Mouse (Mus musculus) hindbrain, postnatal 0 days (tissue): ENCODE measurements at regions not wholly inside any gene's neighbourhood (a gene's known extent, or its start where the extent isn't known, plus 50 kb on each side); places are given as distances from the start of the nearest gene placed in this dataset.

Experiments used
- ATAC-seq: fragments of 200-750 bp; cut with Nextera tagmentation; 2 replicates; pipeline ENCODE4 v1.8.0; 2017; ENCODE audit warnings: mild to moderate bottlenecking, moderate TSS enrichment, moderate library complexity
- DNase-seq: peaks from one replicate; pipeline ENCODE4 v3.0.0-alpha.2; 2015; ENCODE audit warnings: low spot score
- H3K27ac ChIP-seq: fragments of 300-500 bp; sonication (generic); 2 replicates; pipeline ENCODE4 v1.5.1; 2014; ENCODE audit warnings: mild to moderate bottlenecking
- H3K27me3 ChIP-seq: fragments of 300-500 bp; sonication (generic); 2 replicates; pipeline ENCODE4 v1.6.1; 2014; ENCODE audit warnings: low read length, mixed read lengths; ENCODE audit not compliant: insufficient read depth
- H3K36me3 ChIP-seq: fragments of 300-500 bp; sonication (generic); 2 replicates; pipeline ENCODE4 v1.6.1; 2014; ENCODE audit warnings: low read length, mixed read lengths; ENCODE audit not compliant: insufficient read depth
- H3K4me1 ChIP-seq: fragments of 300-500 bp; sonication (generic); 2 replicates; pipeline ENCODE4 v1.6.1; 2014; ENCODE audit warnings: antibody characterized with exemption, low read length, mixed read lengths; ENCODE audit not compliant: insufficient read depth
- H3K4me2 ChIP-seq: fragments of 300-500 bp; sonication (generic); 2 replicates; pipeline ENCODE4 v1.6.1; 2014; ENCODE audit warnings: low read depth, mild to moderate bottlenecking, low read length, moderate library complexity, mixed read lengths
- H3K4me3 ChIP-seq: fragments of 300-500 bp; sonication (generic); 2 replicates; pipeline ENCODE4 v1.5.1; 2014; ENCODE audit warnings: low read length
- H3K9ac ChIP-seq: fragments of 300-500 bp; sonication (generic); replicated peaks from 2 replicates; pipeline ENCODE4 v1.6.1; 2014; ENCODE audit warnings: mild to moderate bottlenecking, low read length, moderate library complexity, mixed read lengths
- H3K9me3 ChIP-seq: fragments of 300-500 bp; sonication (generic); 2 replicates; pipeline ENCODE4 v1.6.1; 2016; ENCODE audit warnings: low read length, mixed read lengths
- CTCF ChIP-seq: IDR thresholded peaks from 2 replicates; pipeline ENCODE4 v1.5.1; 2016; ENCODE audit warnings: antibody characterized with exemption, control low read depth, low read depth
- WGBS: fragments of 180-500 bp; shearing (Covaris S2); extraction: QIAGEN DNeasy Blood & Tissue Kit; methylation state at CpG from one replicate; pipeline ENCODE4 v1.1.7; 2014; 5-methylcytosine and 5-hydroxymethylcytosine counted together

DNA sequence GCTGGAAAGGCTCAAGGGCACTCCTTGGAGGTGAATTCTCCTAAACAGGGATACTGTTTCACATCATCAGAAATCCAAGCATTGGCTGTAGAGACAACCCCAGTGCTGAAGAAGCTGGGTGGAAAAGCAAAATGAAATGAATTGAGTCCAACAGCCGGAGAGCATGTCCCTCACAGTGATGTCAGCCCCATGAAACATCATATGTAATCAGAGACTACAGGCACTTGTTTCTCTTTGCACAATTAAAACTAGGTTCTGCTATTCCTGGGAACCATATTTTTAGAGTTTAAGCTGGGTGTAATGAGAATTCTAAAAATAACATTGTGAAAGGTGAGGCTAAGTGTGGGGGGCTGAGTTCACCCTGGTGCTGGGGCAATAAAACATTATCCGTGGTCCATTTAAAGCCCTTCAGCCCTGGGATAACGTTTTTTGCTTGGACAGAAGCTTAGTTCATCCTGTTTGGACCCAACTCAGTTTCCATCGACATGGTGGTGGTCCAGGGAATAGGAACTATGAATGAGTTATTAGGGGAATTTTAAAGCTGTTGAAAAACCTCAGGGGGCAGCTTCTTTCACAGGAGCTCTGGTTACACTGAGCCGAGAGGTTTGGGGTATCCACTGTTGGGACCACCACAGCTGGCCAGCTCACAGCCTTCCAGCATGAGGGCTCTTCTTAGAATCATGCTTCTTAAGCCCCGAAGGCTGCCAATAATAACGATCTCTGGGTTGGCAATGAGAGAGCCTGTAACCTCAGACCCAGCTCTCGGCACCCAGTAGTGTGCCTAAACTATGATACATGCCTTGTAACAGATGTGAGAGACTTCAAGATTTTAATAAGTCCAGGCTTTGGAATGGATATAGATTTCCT is 206.0 kb upstream of the Dusp10 start:
- no peak for ATAC-seq
- Histone ChIP-seq H3K27ac (no peak overlapping the region), H3K9me3 (no peaks in the 10 kb centered on the region), H3K4me2 (no peak overlapping the region), H3K9ac (no peak overlapping the region), H3K27me3 (no peaks in the 10 kb centered on the region), H3K4me3 (no peak overlapping the region), H3K36me3 (no peaks in the 10 kb centered on the region), H3K4me1 (no peaks in the 10 kb centered on the region)
- no peak for TF ChIP-seq CTCF
- 78% methylated on average over 8 of the region's 8 CpGs for WGBS
- DNase-seq: no peak

DNA sequence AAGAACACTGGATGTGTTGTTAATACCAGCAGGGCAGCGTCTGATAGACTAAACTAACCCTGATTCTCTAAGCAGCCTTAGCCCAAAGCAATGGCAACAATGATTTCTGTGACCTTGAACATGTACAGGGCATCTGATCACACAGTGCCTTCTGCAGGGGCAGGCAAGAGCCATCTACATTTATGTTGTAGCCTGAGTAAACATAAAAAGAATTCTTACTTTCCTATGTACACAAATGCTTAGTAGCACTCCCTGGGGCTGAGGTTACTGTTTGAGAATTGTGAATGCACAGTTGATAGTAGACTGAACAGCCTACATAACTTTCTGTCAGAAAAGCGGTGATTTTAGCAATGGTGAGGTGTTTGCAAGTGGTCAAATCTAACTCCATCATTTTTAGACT is 204.9 kb upstream of the Dusp10 start:
- no peak overlapping the region for H3K4me2 ChIP-seq
- WGBS: 89% methylated on average over 2 of the region's 2 CpGs
- no peaks in the 10 kb centered on the region for H3K4me1 ChIP-seq
- DNase-seq (no peak), ATAC-seq (no peak)
- no peak overlapping the region for H3K9ac ChIP-seq
- no peaks in the 10 kb centered on the region for H3K27me3 ChIP-seq
- no peaks in the 10 kb centered on the region for H3K36me3 ChIP-seq
- H3K27ac ChIP-seq: no peak overlapping the region
- no peaks in the 10 kb centered on the region for H3K9me3 ChIP-seq
- H3K4me3 ChIP-seq: no peak overlapping the region
- TF ChIP-seq CTCF: no peak

DNA sequence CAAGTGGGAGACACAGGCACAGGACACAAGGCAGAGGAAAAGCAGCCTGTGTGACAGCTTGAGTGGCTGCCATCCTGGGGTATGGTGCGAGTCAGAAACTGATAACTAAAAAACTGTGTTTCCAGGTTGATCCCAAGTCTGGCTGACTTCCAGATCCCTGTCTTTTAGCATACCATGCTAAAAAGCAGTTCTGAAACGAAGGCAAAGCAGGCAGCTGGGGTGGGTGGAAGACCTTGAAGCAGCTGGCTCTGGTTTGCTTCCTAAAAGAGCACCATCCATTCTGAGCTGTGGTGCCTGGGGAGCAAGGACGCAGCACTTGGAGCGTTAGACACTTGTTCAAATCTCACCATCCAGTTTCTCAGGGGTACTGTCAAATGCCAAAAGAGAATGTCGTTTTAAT is 192.5 kb upstream of the Dusp10 start:
- Histone ChIP-seq H3K4me2 (no peak overlapping the region), H3K4me1 (no peaks in the 10 kb centered on the region), H3K36me3 (no peaks in the 10 kb centered on the region), H3K9me3 (no peaks in the 10 kb centered on the region), H3K4me3 (no peak overlapping the region), H3K27me3 (no peaks in the 10 kb centered on the region), H3K9ac (no peak overlapping the region), H3K27ac (no peak overlapping the region)
- no peak for ATAC-seq
- no peak for TF ChIP-seq CTCF
- 46% methylated on average over 5 of the region's 5 CpGs for WGBS
- DNase-seq: peak; percentile 16

DNA sequence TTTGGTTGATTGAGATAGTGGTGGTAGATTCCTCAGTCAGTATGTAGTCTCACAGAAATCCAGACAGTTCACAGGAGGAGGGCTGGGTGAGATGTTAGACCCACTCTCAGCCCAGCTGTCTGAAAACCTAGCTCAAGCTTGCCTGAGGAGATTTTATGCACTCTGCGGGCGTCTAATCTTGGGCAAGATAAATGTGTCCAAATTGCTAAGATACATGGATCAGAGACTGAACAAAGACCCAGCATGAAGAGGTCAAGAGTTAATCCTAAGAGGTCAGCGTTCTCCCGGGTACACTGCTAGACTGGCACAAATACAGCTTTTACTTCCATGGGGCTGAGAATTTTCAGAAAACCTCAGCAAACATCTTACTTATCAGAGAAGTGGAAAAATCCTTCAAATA is 186.8 kb upstream of the Dusp10 start:
- no peak for TF ChIP-seq CTCF
- Histone ChIP-seq H3K4me3 (no peak overlapping the region), H3K4me2 (no peak overlapping the region), H3K4me1 (no peaks in the 10 kb centered on the region), H3K9me3 (no peaks in the 10 kb centered on the region), H3K9ac (no peak overlapping the region), H3K27me3 (no peaks in the 10 kb centered on the region), H3K27ac (no peak overlapping the region), H3K36me3 (no peaks in the 10 kb centered on the region)
- no peak for DNase-seq
- WGBS: 18% methylated on average over 4 of the region's 4 CpGs
- no peak for ATAC-seq

DNA sequence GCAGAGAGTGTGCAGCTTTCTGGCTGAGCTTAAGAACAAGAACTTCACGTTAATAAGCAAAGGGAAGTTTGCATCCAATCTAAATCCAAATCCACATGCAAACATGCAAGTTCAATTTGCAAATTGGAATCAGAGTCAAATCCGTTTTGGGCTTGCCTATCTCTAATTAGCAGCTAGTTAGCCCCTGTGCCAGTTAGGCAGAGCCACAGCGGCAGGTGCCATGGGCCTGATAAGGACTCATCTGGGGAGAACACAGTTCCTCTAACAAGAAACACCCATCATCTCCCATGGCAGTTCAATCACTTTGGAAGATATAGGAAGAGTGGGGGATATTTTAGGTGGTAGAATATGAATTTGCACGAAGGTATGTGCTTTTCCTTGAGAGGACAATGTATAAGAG is 168.0 kb upstream of the Dusp10 start:
- DNase-seq (no peak), ATAC-seq (no peak)
- 77% methylated on average over 4 of the region's 4 CpGs for WGBS
- H3K9ac ChIP-seq: no peak overlapping the region
- no peak overlapping the region for H3K4me3 ChIP-seq
- no peak overlapping the region for H3K4me2 ChIP-seq
- H3K27ac ChIP-seq: no peak overlapping the region
- H3K36me3 ChIP-seq: no peaks in the 10 kb centered on the region
- no peak for TF ChIP-seq CTCF
- no peaks in the 10 kb centered on the region for H3K27me3 ChIP-seq
- H3K4me1 ChIP-seq: no peaks in the 10 kb centered on the region
- no peaks in the 10 kb centered on the region for H3K9me3 ChIP-seq

DNA sequence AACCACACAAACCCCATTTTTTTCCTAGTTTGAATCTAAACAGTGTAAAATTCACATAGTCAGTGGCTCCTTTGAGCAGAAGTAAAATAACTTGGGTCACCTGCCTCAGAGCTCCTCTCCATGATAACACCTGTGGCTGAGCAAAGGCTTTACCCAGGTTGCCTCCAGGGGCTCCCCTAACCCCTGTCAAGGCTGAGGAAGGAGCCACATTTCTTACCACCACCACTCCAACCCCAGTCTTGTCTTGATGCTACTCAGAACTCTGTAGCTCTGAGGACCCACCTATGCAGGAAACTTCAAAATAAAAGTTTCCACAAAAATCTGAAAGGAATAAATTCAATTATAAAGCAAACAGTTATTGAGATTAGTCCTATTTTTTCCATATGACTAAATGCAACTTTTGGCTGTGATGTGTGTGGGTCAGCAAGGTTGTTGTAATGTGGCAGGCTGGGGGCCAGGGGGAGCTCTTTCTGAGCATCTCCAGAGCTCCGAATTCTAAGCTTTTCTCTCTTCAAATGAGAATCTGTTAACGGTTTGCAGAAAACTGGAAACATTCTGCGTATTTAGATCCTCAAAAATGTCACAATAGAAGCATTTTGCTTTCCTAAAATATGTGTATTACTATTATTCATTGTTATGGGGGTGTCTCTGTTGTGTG is 159.0 kb upstream of the Dusp10 start:
- DNase-seq (no peak), ATAC-seq (no peak)
- no peaks in the 10 kb centered on the region for H3K27me3 ChIP-seq
- H3K9ac ChIP-seq: no peak overlapping the region
- 73% methylated on average over 3 of the region's 3 CpGs for WGBS
- no peak overlapping the region for H3K4me3 ChIP-seq
- H3K4me1 ChIP-seq: no peaks in the 10 kb centered on the region
- H3K4me2 ChIP-seq: no peak overlapping the region
- H3K27ac ChIP-seq: no peak overlapping the region
- no peaks in the 10 kb centered on the region for H3K36me3 ChIP-seq
- peak; percentile 7; the same call in 1 of the 2 replicates for TF ChIP-seq CTCF
- H3K9me3 ChIP-seq: no peaks in the 10 kb centered on the region

DNA sequence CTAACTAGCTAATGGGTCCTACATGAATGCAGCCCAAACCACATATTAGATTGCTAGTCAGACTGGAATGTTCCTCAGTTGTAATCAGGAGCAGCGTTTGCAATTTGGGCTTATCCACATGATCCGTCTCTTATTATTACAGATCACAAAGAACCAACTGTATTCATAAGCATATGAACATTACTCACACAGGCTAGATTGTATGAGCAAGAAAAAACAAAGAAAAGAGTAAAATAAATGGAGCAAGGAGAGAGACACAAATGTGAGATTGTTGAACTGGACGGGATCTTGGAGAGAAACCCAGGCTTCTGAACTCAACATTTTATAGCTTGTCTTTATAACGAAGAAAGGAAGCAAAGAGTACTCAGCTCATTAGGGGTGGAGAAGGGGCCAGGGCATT is 148.0 kb upstream of the Dusp10 start:
- Histone ChIP-seq H3K4me3 (no peak overlapping the region), H3K4me2 (no peak overlapping the region), H3K9me3 (no peaks in the 10 kb centered on the region), H3K27me3 (no peaks in the 10 kb centered on the region), H3K36me3 (no peaks in the 10 kb centered on the region), H3K4me1 (no peaks in the 10 kb centered on the region), H3K27ac (no peak overlapping the region), H3K9ac (no peak overlapping the region)
- ATAC-seq: no peak
- no peak for TF ChIP-seq CTCF
- WGBS: 77% methylated on average over 4 of the region's 4 CpGs
- no peak for DNase-seq
